Mouse (Mus musculus): ENCODE data around the gene Alox12e.

Gene Alox12e

GRCm38 (mm10) chr11:70283666-70284065 lies 38.8 kb downstream of the Alox12e start:
- no peak for DNase-seq

- DNase-seq = no peak
Measured at GRCm38 (mm10) chr11:70280441-70280840, 42.0 kb downstream of the Alox12e start.

DNA sequence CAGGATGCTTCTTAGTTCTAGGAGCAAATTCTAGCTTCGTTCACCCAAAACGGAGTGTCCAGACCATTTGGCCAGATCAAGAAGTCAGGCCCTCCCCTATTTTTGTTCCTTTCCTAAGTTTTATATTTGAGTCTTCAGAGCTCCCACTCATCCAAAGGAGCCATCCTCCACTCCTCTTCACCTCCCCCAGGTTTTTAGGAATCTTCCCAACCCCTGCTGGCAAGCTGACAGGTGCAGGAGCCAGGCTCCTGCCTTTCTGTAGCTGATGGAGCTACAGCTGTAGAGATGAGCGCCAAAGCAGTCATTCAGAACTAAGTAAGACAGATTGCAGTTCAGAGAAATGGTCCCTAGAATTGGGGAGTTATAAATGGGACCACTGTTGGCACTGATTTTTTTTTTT lies 43.5 kb downstream of the Alox12e start:
- no peak for DNase-seq

- no peak for DNase-seq
Measured at GRCm38 (mm10) chr11:70271641-70272040, 50.8 kb downstream of the Alox12e start.

- DNase-seq = no peak
Measured at GRCm38 (mm10) chr11:70266405-70266804, 56.0 kb downstream of the Alox12e start.

- DNase-seq = no peak
Measured at GRCm38 (mm10) chr11:70265819-70266218, 56.6 kb downstream of the Alox12e start.
